Mouse (Mus musculus) c-Kit-negative CD71-positive TER-119-positive erythroid progenitor cells, embryonic 14.5 days (primary cell): ENCODE measurements around the gene Nfe2l3.
"Not testable (repeated sequence)": the region's sequence is repeated elsewhere in the genome, so short reads cannot be mapped to it uniquely, and the experiment has no call there.

Experiments used
- DNase-seq: peaks from one replicate; pipeline ENCODE4 v3.0.0-alpha.2; 2013; ENCODE audit warnings: low read depth, low spot score

Gene Nfe2l3

GRCm38 (mm10) chr6:51432535-51433397, at the start of gene Nfe2l3:
Gene Nfe2l3 (plus strand): TSS chr6:51432670.
- DNase-seq = peak; percentile 21

- DNase-seq = peak; percentile 51
Measured at GRCm38 (mm10) chr6:51383769-51384755, 48.4 kb upstream of the Nfe2l3 start.

GRCm38 (mm10) chr6:51390505-51390904, 42.0 kb upstream of the Nfe2l3 start:
- DNase-seq = no peak

GRCm38 (mm10) chr6:51391816-51392490, 40.5 kb upstream of the Nfe2l3 start:
- DNase-seq = no peak

GRCm38 (mm10) chr6:51393341-51394128, 38.9 kb upstream of the Nfe2l3 start:
- DNase-seq = no peak

GRCm38 (mm10) chr6:51394367-51394766, 38.1 kb upstream of the Nfe2l3 start:
- not testable (repeated sequence) for DNase-seq

- not testable (repeated sequence) for DNase-seq
Measured at GRCm38 (mm10) chr6:51394963-51395362, 37.5 kb upstream of the Nfe2l3 start.

GRCm38 (mm10) chr6:51395486-51395885, 37.0 kb upstream of the Nfe2l3 start:
- no peak for DNase-seq

GRCm38 (mm10) chr6:51399113-51399518, 33.4 kb upstream of the Nfe2l3 start:
- DNase-seq = no peak

- DNase-seq = no peak
Measured at GRCm38 (mm10) chr6:51401294-51401693, 31.2 kb upstream of the Nfe2l3 start.

GRCm38 (mm10) chr6:51403598-51403997, 28.9 kb upstream of the Nfe2l3 start:
- DNase-seq = no peak

- no peak for DNase-seq
Measured at GRCm38 (mm10) chr6:51404502-51404901, 28.0 kb upstream of the Nfe2l3 start.

- DNase-seq = no peak
Measured at GRCm38 (mm10) chr6:51416433-51416832, 16.0 kb upstream of the Nfe2l3 start.

GRCm38 (mm10) chr6:51417306-51417936, 15.0 kb upstream of the Nfe2l3 start:
- DNase-seq = no peak

- no peak for DNase-seq
Measured at GRCm38 (mm10) chr6:51423466-51424122, 8.9 kb upstream of the Nfe2l3 start.

GRCm38 (mm10) chr6:51424537-51424936, 7.9 kb upstream of the Nfe2l3 start:
- no peak for DNase-seq

- no peak for DNase-seq
Measured at GRCm38 (mm10) chr6:51434270-51434669, 1.8 kb downstream of the Nfe2l3 start.

- DNase-seq = no peak
Measured at GRCm38 (mm10) chr6:51437665-51438064, 5.2 kb downstream of the Nfe2l3 start.

- DNase-seq = no peak
Measured at GRCm38 (mm10) chr6:51438826-51439330, 6.4 kb downstream of the Nfe2l3 start.
